Mouse (Mus musculus) intestine, postnatal 0 days (tissue): ENCODE measurements at regions not wholly inside any gene's neighbourhood (a gene's known extent, or its start where the extent isn't known, plus 50 kb on each side); places are given as distances from the start of the nearest gene placed in this dataset.

Experiments used
- ATAC-seq: fragments of 200-750 bp; cut with Nextera tagmentation; 2 replicates; pipeline ENCODE4 v1.8.0; 2017; ENCODE audit warnings: mild to moderate bottlenecking, moderate TSS enrichment, moderate library complexity
- H3K27ac ChIP-seq: fragments of 300-500 bp; sonication (generic); 2 replicates; pipeline ENCODE4 v1.5.1; 2014; ENCODE audit warnings: mild to moderate bottlenecking, low read depth, low read length, moderate library complexity
- H3K27me3 ChIP-seq: fragments of 300-500 bp; sonication (generic); replicated peaks from 2 replicates; pipeline ENCODE4 v1.6.1; 2014; ENCODE audit warnings: low read length, mixed read lengths; ENCODE audit not compliant: control insufficient read depth, insufficient read depth
- H3K36me3 ChIP-seq: fragments of 300-500 bp; sonication (generic); 2 replicates; pipeline ENCODE4 v1.6.1; 2014; ENCODE audit warnings: mild to moderate bottlenecking, moderate library complexity; ENCODE audit not compliant: control insufficient read depth, insufficient read depth
- H3K4me1 ChIP-seq: fragments of 300-500 bp; sonication (generic); replicated peaks from 2 replicates; pipeline ENCODE4 v1.6.1; 2014; ENCODE audit warnings: antibody characterized with exemption, low read length, mixed read lengths; ENCODE audit not compliant: control insufficient read depth, insufficient read depth
- H3K4me2 ChIP-seq: fragments of 300-500 bp; sonication (generic); replicated peaks from 2 replicates; pipeline ENCODE4 v1.6.1; 2014; ENCODE audit warnings: low read depth, mild to moderate bottlenecking, moderate library complexity
- H3K4me3 ChIP-seq: fragments of 300-500 bp; sonication (generic); 2 replicates; pipeline ENCODE4 v1.5.1; 2014; ENCODE audit warnings: low read depth, low read length
- H3K9ac ChIP-seq: fragments of 300-500 bp; sonication (generic); 2 replicates; pipeline ENCODE4 v1.6.1; 2014; ENCODE audit warnings: mild to moderate bottlenecking, low read depth, low read length
- H3K9me3 ChIP-seq: fragments of 300-500 bp; sonication (generic); 2 replicates; pipeline ENCODE4 v1.6.1; 2016; ENCODE audit warnings: mixed run types; ENCODE audit not compliant: control insufficient read depth
- CTCF ChIP-seq: sonication (generic); IDR thresholded peaks from 2 replicates; pipeline ENCODE4 v1.5.1; 2016; ENCODE audit warnings: low read depth, mild to moderate bottlenecking, control low read depth, antibody characterized with exemption, moderate library complexity
- WGBS: fragments of 180-500 bp; shearing (Covaris S2); extraction: QIAGEN DNeasy Blood & Tissue Kit; methylation state at CpG from one replicate; pipeline ENCODE4 v1.1.7; 2014; 5-methylcytosine and 5-hydroxymethylcytosine counted together

DNA sequence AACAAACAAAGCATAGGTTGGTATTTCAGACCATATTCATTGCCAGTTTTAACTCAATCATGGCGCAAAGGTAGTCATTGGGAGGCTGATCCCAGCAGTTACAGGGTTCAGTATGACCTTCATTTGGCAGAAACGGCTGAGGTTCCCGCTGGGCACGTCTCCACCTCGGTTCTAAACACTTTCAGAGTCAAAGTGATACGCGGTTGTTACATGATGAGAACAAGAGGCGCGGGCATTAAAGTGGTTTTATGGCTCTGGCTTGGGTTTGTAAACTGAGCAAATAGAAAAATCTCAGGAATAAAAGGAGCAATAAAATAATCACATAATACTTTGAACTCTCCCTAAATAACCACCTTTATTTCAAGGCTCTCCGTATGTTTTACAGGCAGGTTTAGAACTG, 146.0 kb upstream of the Irf2bp2 start:
- no peaks in the 10 kb centered on the region for H3K27me3 ChIP-seq
- no peak overlapping the region for H3K4me3 ChIP-seq
- H3K9ac ChIP-seq = no peak overlapping the region
- peak overlapping the region; percentile 78 for H3K27ac ChIP-seq
- 47% methylated on average over 10 of the region's 10 CpGs for WGBS
- peaks cover 34% of the 10 kb centered on the region for H3K4me1 ChIP-seq
- ATAC-seq = no peak
- H3K4me2 ChIP-seq = no peak overlapping the region
- no peaks in the 10 kb centered on the region for H3K9me3 ChIP-seq
- TF ChIP-seq CTCF = no peak
- H3K36me3 ChIP-seq = no peaks in the 10 kb centered on the region

DNA sequence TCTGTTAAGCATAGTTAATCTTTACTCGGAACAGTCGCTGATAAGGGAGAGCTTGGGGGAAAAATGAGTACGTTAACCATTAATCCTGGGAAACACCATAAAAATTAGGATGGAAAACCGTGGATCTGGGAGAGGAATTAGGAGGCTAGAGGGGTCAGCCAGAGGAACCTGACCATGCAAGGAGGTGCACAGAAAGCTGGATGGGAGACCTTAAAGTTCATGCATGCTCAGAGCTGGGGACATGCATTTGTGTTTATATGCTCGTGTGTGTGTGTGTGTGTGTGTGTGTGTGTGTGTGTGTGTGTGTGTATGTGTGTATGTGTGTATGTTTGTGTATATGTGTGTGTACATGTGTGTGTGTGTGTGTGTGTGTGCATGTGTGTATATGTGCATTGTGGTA, 143.2 kb upstream of the Irf2bp2 start:
- no peaks in the 10 kb centered on the region for H3K27me3 ChIP-seq
- no peaks in the 10 kb centered on the region for H3K9me3 ChIP-seq
- H3K4me3 ChIP-seq = no peak overlapping the region
- peak overlapping the region; percentile 98 for H3K27ac ChIP-seq
- H3K4me2 ChIP-seq = peak overlapping the region; percentile 37; the same call in 1 of the 2 replicates
- WGBS = 18% methylated on average over 5 of the region's 5 CpGs
- H3K9ac ChIP-seq = no peak overlapping the region
- no peak for ATAC-seq
- no peak for TF ChIP-seq CTCF
- H3K36me3 ChIP-seq = no peaks in the 10 kb centered on the region
- peaks cover 25% of the 10 kb centered on the region for H3K4me1 ChIP-seq

DNA sequence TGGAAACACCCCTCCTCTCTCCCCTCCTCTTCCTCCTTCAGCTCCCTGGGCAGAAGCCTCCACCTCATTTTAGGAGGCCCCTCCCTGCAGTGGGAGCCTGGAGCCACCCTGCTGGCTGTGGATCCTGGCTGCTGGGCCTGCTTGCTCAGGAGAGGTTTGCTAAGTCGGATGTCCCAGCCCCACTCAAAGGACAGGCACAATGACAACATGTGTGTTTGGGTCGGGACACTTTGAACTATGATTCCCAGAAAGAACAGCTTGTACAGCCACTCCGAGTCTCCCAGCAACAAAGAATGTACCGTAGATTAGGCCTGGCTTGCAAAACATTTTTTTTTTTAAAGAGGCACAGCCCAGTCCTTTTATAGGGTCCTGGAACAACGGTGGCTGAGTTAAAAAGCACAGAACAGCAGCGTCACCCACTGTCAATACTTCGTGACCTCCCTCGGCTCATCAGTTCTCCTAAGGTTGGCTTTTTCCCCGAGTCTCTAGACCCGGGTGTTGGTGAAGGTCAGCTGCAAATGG, 142.7 kb upstream of the Irf2bp2 start:
- peak overlapping the region; percentile 37 for H3K4me2 ChIP-seq
- peak; percentile 80 for ATAC-seq
- H3K36me3 ChIP-seq = no peaks in the 10 kb centered on the region
- no peaks in the 10 kb centered on the region for H3K9me3 ChIP-seq
- peak overlapping the region; percentile 50; the same call in 1 of the 2 replicates for H3K9ac ChIP-seq
- peaks cover 25% of the 10 kb centered on the region for H3K4me1 ChIP-seq
- TF ChIP-seq CTCF = peak; percentile 75
- no peak overlapping the region for H3K4me3 ChIP-seq
- peak overlapping the region; percentile 98 for H3K27ac ChIP-seq
- no peaks in the 10 kb centered on the region for H3K27me3 ChIP-seq
- 6% methylated on average over 10 of the region's 10 CpGs for WGBS

DNA sequence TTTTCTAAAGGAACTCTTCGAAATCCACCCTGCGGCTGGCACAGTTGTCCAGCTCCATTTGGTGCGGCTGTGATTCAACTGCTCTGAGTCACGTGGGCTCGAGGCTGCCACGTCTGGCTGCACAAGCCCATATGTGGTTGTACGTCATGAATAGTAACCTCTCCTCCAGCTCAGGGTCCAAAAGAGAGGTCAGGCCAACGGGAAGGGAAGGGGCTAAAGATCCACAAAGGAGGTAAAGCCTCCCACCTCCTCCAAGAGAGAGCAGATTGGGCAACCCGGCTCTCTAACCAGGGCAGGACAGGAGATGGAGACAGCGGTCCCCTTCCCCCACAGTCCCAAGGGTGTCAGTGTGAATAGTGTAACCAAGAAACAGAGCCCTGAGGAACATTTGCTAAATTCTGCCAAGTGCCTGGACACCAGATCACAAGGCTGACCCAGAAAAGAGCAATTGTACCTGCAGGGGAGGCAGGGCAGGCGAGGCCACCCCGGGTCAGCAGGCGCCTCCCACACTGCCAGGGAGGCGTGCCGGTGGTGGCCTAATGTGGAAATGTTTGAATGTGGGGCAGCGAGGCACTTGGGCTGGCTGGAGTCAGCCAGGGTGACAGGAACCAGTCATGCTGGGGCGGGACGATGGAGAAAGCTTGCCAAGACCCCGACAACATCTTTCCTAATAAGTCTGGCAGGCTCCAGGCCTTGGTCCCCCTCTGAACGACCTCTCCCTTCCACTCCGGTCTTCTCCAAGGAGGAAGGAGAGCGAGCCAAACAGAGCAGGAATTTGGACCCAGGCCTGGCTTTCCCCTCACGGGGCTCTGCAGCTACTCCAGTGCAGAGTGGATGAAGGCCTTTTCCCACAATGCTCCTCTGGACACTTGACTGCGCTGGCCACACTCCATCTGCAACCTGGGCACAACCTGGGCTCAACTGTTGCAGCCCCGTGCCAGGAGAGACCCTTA, 142.0 kb upstream of the Irf2bp2 start:
- H3K9me3 ChIP-seq = no peaks in the 10 kb centered on the region
- H3K9ac ChIP-seq = peak overlapping the region; percentile 50; the same call in 1 of the 2 replicates
- 8% methylated on average over 25 of the region's 25 CpGs for WGBS
- no peaks in the 10 kb centered on the region for H3K36me3 ChIP-seq
- peak overlapping the region; percentile 98 for H3K27ac ChIP-seq
- no peak for TF ChIP-seq CTCF
- peaks cover 20% of the 10 kb centered on the region for H3K4me1 ChIP-seq
- peak; percentile 59 for ATAC-seq
- no peak overlapping the region for H3K4me3 ChIP-seq
- H3K27me3 ChIP-seq = no peaks in the 10 kb centered on the region
- H3K4me2 ChIP-seq = peak overlapping the region; percentile 37

DNA sequence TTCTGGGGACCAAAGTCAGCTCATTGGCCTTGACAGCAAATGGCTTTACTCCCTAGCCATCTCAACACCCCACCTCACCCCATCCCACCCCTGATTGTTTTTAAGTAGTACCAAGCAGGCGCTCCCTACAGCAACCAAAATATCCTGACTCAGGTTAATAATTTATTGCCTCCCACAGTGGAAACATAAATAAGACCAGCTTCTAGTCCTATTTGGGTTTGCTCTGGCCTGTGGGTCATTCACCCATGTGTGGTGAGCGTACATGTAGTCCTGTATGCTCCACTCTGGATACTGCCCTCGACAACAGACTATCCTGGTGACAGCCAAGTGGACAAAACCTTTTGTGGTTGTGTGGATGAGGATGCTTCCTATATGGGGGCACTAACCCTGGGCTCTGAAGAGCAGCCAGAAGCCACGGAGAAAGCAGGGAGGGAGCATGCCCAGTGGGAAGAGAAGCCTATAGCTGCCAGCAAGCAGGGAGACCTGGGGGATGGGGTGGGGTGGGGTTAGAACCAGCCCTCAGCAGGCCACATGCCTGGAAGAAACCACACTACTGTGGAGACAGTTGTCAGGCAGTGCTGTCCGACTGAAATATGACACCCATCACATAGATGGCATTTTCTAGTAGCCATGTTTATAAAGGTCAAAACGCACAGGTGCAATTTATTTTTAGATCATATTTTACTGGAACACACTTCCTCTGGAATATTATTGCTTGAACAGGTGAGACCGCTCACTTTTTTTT, 141.1 kb upstream of the Irf2bp2 start:
- peak overlapping the region; percentile 98 for H3K27ac ChIP-seq
- H3K4me3 ChIP-seq = no peak overlapping the region
- no peak for ATAC-seq
- no peaks in the 10 kb centered on the region for H3K9me3 ChIP-seq
- H3K9ac ChIP-seq = no peak overlapping the region
- H3K27me3 ChIP-seq = no peaks in the 10 kb centered on the region
- no peak for TF ChIP-seq CTCF
- no peaks in the 10 kb centered on the region for H3K36me3 ChIP-seq
- no peak overlapping the region for H3K4me2 ChIP-seq
- 40% methylated on average over 7 of the region's 7 CpGs for whole genome bisulfite sequencing
- peaks cover 16% of the 10 kb centered on the region for H3K4me1 ChIP-seq

DNA sequence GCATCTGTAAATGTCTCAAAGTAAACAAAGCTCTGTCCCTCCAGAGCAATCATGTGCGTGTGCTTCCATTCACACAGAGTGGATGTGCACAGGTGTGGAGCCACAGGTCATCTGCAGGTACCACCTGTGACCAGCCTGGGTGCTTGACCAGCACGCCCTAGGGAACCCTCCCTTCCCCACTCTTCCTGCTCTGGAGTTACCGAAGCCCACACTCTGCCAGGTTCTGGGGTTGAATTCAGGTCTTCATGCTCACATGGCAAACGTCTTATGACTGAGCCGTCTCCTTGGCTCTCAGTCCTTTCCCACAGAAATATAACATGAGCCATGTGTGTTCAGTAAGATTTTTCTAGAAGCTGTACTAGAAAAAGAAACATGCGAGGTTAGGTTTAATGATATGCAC, 140.0 kb upstream of the Irf2bp2 start:
- WGBS = 66% methylated on average over 6 of the region's 6 CpGs
- H3K4me1 ChIP-seq = peaks cover 8% of the 10 kb centered on the region
- no peak overlapping the region for H3K4me3 ChIP-seq
- H3K27ac ChIP-seq = no peak overlapping the region
- H3K9ac ChIP-seq = no peak overlapping the region
- no peaks in the 10 kb centered on the region for H3K9me3 ChIP-seq
- H3K36me3 ChIP-seq = no peaks in the 10 kb centered on the region
- ATAC-seq = no peak
- H3K4me2 ChIP-seq = no peak overlapping the region
- H3K27me3 ChIP-seq = no peaks in the 10 kb centered on the region
- no peak for TF ChIP-seq CTCF
